Mouse (Mus musculus): ENCODE results near the gene Ankib1.

- TF ChIP-seq CTCF (IDR thresholded peaks at IDR 0.05; ENCODE audit: control insufficient read depth, insufficient read depth, low read length): no peak
- no peak for TF ChIP-seq POLR2A (IDR thresholded peaks at IDR 0.05; ENCODE audit: borderline replicate concordance, control insufficient read depth, low read depth, low read length)
Measured at GRCm38 (mm10) chr5:3725491-3725890, 77.2 kb downstream of the Ankib1 start.

Measured in bone marrow, adult 2 months (tissue).